Mouse (Mus musculus) lung, postnatal 0 days (tissue): ENCODE data around the gene Cdkl4.

Experiments used
- CTCF ChIP-seq: IDR thresholded peaks from 2 replicates; pipeline ENCODE4 v1.5.1; 2016; ENCODE audit warnings: antibody characterized with exemption, mild to moderate bottlenecking
- EP300 ChIP-seq: IDR thresholded peaks from 2 replicates; pipeline ENCODE4 v1.6.1; 2016; ENCODE audit warnings: antibody characterized with exemption, mild to moderate bottlenecking, control low read depth

- no peak for TF ChIP-seq CTCF
- no peak for TF ChIP-seq EP300
Observed at GRCm38 (mm10) chr17:80477679-80478078, 99.9 kb downstream of the Cdkl4 start.
